Mouse (Mus musculus): Measurements from ENCODE around the gene Als2. TPM values are rescaled to one million over a fixed set of nuclear protein-coding genes. Genes with fewer than 3 reads are reported as not detected.

Als2 gene
- polyA plus RNA-seq (2012; rRNA removed): 14.4 and 15.0 TPM in 2 replicates

DNA sequence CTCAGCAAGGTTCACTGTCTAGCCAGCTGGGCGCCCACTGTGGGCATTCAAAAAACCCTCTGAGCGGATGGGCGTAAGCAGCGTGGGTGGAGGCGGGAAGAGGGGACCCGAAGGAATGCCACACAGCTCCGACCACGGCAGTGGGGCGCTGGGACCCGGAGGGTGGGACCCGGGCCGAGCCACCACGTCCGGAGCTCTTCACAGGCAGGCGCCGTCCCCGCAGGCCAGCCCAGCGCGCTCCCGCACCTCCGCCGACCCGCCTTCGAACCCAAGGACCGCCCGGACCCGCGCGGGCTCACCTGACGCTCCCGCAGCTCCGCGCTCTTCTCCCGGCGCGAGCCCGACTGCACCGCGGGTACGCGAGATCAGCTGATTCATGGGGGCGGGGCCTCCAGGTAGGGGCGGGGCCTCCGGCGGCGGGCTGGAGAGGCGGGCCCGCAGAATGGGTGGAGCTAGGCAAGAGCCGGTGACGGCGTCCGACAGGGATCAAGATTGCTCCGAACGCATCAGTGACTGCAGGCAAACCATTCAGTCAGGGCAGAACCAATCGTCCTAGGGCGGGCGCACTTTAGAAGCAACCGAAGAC lies at the start of gene Als2:
Als2 (minus strand) TSS at position 376 of the 586 bp plus-strand sequence.
- TF ChIP-seq POLR2A (IDR thresholded peaks at IDR 0.05; ENCODE audit: extremely low read depth, insufficient read depth, low read length) (peak; percentile 73), CTCF (IDR thresholded peaks at IDR 0.05; ENCODE audit: extremely low read depth, insufficient read depth, low read length) (no peak)
- Histone ChIP-seq H3K4me1 (ENCODE audit: control insufficient read depth, insufficient read depth, low read length) (no peaks in the 10 kb centered on the region; the same call in 1 of the 2 replicates), H3K27ac (ENCODE audit: insufficient read depth, low read length) (peak within 1 kb of the TSS; percentile 49; the same call in 1 of the 2 replicates), H3K4me3 (ENCODE audit: insufficient read depth, low read length) (peak within 1 kb of the TSS; percentile 74)

DNA sequence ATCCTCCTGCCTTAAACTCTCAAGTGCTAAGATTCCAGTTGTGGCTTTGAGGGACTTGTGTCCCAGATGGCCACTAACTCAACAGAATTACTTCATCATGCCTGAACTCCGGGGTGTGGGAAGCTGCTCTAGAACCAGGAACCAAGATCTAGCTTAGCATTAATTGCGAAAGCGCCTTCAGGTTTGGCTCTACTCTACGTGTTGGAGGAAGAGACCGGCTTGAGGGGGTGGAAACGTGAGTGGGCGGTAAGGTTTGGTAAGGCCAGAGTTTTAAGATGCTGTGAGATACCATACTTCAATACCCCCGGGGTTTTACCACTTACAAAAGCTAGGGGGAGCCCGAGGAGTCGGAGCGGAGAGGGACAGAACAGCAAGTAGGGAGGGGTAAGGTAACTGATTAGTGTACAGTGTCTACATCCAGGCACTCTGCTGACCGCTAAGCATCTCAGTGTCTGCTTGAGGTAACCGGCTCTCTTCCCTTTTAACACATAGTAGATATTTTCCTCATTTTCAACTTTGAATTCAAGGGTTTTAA lies 49.4 kb upstream of the Als2 start:
- H3K4me3 ChIP-seq (ENCODE audit: insufficient read depth, low read length): no peak overlapping the region
- no peak overlapping the region for H3K27ac ChIP-seq (ENCODE audit: insufficient read depth, low read length)
- H3K4me1 ChIP-seq (ENCODE audit: control insufficient read depth, insufficient read depth, low read length): no peaks in the 10 kb centered on the region
- TF ChIP-seq POLR2A (IDR thresholded peaks at IDR 0.05; ENCODE audit: extremely low read depth, insufficient read depth, low read length) (no peak), CTCF (IDR thresholded peaks at IDR 0.05; ENCODE audit: extremely low read depth, insufficient read depth, low read length) (no peak)

DNA sequence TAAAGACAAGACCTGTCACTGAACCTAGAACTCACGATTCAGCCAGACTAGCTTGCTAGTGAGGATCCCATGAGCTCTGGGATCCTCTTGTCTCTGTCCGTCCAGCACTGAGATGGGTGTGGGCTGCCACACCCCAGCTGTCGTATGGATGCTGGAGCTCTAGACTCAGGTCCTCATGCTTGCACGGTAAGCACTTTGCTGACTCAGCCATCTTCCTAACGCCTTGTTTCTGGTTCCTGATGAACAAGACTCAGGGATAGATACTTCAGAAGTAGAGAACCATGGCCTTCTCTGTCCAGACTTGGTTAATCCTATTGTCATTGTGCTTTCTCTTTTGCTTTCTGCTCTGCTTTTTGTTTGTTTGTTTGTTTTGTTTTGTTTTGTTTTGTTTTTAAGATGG lies 48.8 kb upstream of the Als2 start:
- no peak overlapping the region for H3K4me3 ChIP-seq (ENCODE audit: insufficient read depth, low read length)
- TF ChIP-seq POLR2A (IDR thresholded peaks at IDR 0.05; ENCODE audit: extremely low read depth, insufficient read depth, low read length): no peak
- no peak for TF ChIP-seq CTCF (IDR thresholded peaks at IDR 0.05; ENCODE audit: extremely low read depth, insufficient read depth, low read length)
- no peak overlapping the region for H3K27ac ChIP-seq (ENCODE audit: insufficient read depth, low read length)
- H3K4me1 ChIP-seq (ENCODE audit: control insufficient read depth, insufficient read depth, low read length): no peaks in the 10 kb centered on the region

DNA sequence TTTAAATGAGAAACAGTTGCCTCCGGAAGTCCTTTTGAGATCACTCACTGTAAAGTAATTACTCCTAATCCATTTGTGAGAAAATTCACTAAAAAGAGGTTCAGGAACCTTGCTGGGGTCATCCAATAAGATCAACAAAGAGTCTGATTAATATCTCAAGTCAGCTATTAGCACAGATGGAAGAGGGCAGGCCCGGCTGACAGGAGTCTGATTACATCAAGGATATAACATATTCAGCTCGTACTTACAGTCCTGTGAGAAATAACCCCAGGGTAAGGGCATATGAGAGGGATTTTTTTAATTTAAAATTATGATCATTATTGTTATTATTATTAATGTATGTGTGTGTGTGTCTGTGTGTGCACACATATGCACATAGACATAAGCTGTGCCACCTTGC lies 35.2 kb upstream of the Als2 start:
- Histone ChIP-seq H3K4me3 (ENCODE audit: insufficient read depth, low read length) (no peak overlapping the region), H3K4me1 (ENCODE audit: control insufficient read depth, insufficient read depth, low read length) (no peaks in the 10 kb centered on the region), H3K27ac (ENCODE audit: insufficient read depth, low read length) (no peak overlapping the region)
- TF ChIP-seq CTCF (IDR thresholded peaks at IDR 0.05; ENCODE audit: extremely low read depth, insufficient read depth, low read length): no peak

DNA sequence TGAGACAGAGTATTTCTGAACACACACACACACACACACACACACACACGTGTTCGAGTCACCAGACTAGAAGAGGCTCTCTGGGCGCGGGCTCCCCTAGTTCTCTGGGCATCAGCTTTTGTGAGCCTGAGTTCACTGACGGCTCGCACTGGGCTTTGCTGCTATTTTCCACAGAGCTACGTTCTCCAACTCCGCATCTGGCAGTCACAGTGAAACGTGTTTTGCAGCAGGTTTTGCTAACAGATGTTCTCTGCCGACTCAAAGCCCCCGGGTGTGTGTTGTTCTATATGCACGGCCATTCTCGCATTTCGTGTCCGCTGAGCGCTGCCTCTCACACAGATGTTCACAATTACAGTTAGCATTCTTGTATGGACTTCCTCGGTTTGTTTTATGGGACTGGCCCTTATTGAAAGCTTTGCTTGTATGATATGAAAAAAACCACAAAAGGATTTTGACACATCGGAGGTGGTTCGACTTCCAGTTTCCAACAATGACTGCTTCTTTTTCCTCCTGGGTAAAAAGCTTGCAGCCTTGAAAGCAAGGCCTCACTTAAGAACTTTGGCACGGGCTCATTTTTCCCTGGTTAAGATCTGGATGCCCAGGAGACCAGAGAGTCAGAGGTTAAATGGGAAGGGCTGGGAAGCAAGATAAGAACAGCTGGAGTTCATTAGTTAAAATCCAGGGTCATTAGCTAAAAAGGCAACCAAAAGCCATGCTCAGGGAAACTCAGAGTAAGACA lies 33.1 kb upstream of the Als2 start:
- no peak overlapping the region for H3K4me3 ChIP-seq (ENCODE audit: insufficient read depth, low read length)
- TF ChIP-seq POLR2A (IDR thresholded peaks at IDR 0.05; ENCODE audit: extremely low read depth, insufficient read depth, low read length) (no peak), CTCF (IDR thresholded peaks at IDR 0.05; ENCODE audit: extremely low read depth, insufficient read depth, low read length) (no peak)
- no peak overlapping the region for H3K27ac ChIP-seq (ENCODE audit: insufficient read depth, low read length)
- no peaks in the 10 kb centered on the region for H3K4me1 ChIP-seq (ENCODE audit: control insufficient read depth, insufficient read depth, low read length)

DNA sequence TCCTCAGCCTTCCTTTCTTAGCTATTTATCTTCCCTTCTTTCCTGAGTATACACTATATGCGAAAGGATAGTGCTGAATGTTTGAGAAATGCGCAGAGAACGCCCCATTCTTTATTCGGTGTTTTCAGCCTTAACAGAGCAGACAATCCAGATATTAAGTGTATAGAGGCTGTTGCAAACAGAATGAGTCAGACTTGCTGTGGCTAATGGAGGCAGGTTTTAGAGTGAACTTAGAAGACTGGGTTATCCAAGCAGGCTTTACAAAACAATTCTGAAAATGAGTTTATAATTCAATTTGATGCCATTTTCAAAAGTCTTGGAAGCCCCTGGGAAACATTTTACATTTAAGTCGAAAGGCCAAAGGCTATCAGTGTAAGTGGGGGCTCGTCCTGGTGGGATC lies 32.4 kb upstream of the Als2 start:
- no peak overlapping the region for H3K27ac ChIP-seq (ENCODE audit: insufficient read depth, low read length)
- no peak overlapping the region for H3K4me3 ChIP-seq (ENCODE audit: insufficient read depth, low read length)
- no peaks in the 10 kb centered on the region for H3K4me1 ChIP-seq (ENCODE audit: control insufficient read depth, insufficient read depth, low read length)
- no peak for TF ChIP-seq POLR2A (IDR thresholded peaks at IDR 0.05; ENCODE audit: extremely low read depth, insufficient read depth, low read length)

DNA sequence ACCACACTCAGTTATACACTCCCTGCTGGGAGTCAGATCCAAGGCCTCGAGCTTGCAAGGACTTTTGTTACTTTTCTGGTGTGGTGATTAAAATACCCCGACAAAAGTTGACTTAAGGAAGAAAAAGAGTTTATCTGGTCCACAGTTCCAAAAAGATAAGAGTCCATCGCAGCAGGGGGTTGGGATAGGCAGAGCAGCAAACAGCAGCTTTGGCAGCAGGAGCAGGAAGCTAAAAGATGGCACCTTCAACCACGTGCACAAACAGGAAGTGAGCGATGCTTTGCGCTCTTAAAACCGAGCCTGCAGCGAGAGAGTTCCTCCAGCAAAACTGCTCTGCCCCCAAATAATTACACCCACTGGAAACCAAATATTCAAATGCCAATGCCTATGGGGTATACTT lies 31.9 kb upstream of the Als2 start:
- H3K4me1 ChIP-seq (ENCODE audit: control insufficient read depth, insufficient read depth, low read length): no peaks in the 10 kb centered on the region
- TF ChIP-seq POLR2A (IDR thresholded peaks at IDR 0.05; ENCODE audit: extremely low read depth, insufficient read depth, low read length) (no peak), CTCF (IDR thresholded peaks at IDR 0.05; ENCODE audit: extremely low read depth, insufficient read depth, low read length) (no peak)
- no peak overlapping the region for H3K27ac ChIP-seq (ENCODE audit: insufficient read depth, low read length)
- H3K4me3 ChIP-seq (ENCODE audit: insufficient read depth, low read length): no peak overlapping the region

DNA sequence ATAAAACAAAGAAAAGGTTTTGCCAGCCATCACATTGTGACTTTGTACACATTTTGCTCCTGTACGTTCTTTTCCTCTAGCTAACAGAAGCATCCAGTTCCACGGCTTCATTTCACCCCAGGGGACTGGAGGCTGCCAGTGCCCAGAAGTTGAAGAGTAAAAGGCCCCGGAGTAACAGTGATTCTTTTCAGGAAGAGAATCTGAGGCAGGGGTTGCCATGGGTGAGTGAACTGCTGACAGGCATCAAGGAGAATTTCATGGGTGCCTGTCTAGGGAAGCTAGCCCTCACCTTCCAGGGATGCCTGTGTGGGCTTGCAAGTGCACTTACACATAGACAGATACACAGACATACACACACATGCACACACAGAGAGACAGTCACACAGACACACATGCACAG lies 20.7 kb upstream of the Als2 start:
- no peak for TF ChIP-seq POLR2A (IDR thresholded peaks at IDR 0.05; ENCODE audit: extremely low read depth, insufficient read depth, low read length)
- TF ChIP-seq CTCF (IDR thresholded peaks at IDR 0.05; ENCODE audit: extremely low read depth, insufficient read depth, low read length): no peak
- Histone ChIP-seq H3K4me3 (ENCODE audit: insufficient read depth, low read length) (no peak overlapping the region), H3K27ac (ENCODE audit: insufficient read depth, low read length) (no peak overlapping the region)

DNA sequence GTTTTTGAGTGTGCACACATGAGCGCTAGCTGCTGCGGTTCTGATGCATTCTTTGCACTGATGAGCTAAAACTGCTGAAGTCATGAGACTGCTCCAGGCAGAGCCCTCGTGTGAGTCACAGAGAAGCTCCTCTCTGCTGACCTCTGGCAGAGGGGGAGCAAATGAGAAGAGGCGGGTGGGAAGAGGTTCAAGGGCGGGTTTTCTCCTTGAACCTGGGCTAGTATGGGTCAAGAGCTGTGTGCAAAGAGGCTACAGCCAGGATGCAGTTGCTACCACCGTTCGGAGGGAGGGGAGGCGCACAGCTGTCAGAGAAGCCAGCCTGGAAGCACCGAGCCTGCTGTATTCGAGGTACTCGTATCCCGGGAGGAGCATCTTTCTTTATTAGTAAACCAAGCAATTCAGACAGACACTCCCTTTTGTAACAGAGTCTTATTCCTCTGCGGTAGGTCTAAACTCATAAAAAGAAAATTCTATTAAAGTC lies 19.8 kb upstream of the Als2 start, which contains the start of gene Cdk15:
Cdk15 (plus strand) TSS at position 156 of the 481 bp plus-strand sequence.
- H3K4me1 ChIP-seq (ENCODE audit: control insufficient read depth, insufficient read depth, low read length): no peaks in the 10 kb centered on the region
- no peak within 1 kb of the TSS for H3K27ac ChIP-seq (ENCODE audit: insufficient read depth, low read length)
- TF ChIP-seq CTCF (IDR thresholded peaks at IDR 0.05; ENCODE audit: extremely low read depth, insufficient read depth, low read length): no peak
- TF ChIP-seq POLR2A (IDR thresholded peaks at IDR 0.05; ENCODE audit: extremely low read depth, insufficient read depth, low read length): no peak
- no peak within 1 kb of the TSS for H3K4me3 ChIP-seq (ENCODE audit: insufficient read depth, low read length)

More for the DNA sequence above, 20.7 kb upstream of the Als2 start:
- H3K4me1 ChIP-seq (ENCODE audit: control insufficient read depth, insufficient read depth, low read length): no peaks in the 10 kb centered on the region

Data from cortical plate, adult 2 months (tissue).